Mouse (Mus musculus) megakaryocyte, embryonic 14.5 days (primary cell): Measurements from ENCODE around the gene Ankrd33.

ENCODE experiments used
- FLI1 ChIP-seq: IDR thresholded peaks from 2 replicates; pipeline ENCODE4 v1.6.1; 2012; ENCODE audit warnings: low read length, inconsistent platforms, mixed read lengths
- GATA1 ChIP-seq: IDR thresholded peaks from 3 replicates; pipeline ENCODE4 v1.6.1; 2012; ENCODE audit warnings: mixed read lengths, low read length, inconsistent platforms, borderline replicate concordance

- TF ChIP-seq GATA1 = no peak
- TF ChIP-seq FLI1 = no peak
Observed at GRCm38 (mm10) chr15:101097985-101098651, 17.4 kb upstream of the Ankrd33 start.
